Mouse (Mus musculus): Measurements from ENCODE around the gene Fahd1. TPM values are rescaled to one million over a fixed set of nuclear protein-coding genes. Genes with fewer than 3 reads are reported as not detected.

Fahd1 gene
- total RNA-seq, 2 experiments from 2014 or later, result 17.4 to 20.4 TPM

DNA sequence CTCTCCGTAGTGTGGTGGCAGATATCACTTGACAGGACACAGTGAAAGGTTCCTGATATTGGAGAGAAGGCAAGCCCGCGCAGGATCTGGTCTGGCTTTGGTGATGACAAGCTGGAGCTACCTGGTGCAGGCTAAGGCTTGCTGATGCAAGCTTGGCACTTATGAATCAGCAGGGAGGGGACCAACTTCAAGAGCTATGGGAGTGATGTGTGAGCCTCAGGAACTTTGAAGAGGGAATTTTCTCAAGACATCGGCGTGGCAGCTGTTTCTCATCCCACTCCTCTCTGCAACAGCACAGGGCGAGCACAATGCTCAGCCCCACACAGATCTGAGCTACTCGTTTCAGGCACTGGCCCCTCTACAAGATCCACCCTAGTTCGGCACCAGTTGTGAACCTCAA is 10.3 kb downstream of the Fahd1 start, which contains the start of gene Hagh:
Gene Hagh, plus strand, starts transcription at position 302 of the 400 bp plus-strand sequence.
- no peak for DNase-seq (ENCODE audit: extremely low spot score in 1 of 2, low spot score in 2 of 2)
- no peak for TF ChIP-seq CTCF (IDR thresholded peaks at IDR 0.05)
- Histone ChIP-seq H3K27ac (no peak within 1 kb of the TSS), H3K4me3 (no peak within 1 kb of the TSS)
- intact Hi-C loops (cut with DNase I), result no loop called here

DNA sequence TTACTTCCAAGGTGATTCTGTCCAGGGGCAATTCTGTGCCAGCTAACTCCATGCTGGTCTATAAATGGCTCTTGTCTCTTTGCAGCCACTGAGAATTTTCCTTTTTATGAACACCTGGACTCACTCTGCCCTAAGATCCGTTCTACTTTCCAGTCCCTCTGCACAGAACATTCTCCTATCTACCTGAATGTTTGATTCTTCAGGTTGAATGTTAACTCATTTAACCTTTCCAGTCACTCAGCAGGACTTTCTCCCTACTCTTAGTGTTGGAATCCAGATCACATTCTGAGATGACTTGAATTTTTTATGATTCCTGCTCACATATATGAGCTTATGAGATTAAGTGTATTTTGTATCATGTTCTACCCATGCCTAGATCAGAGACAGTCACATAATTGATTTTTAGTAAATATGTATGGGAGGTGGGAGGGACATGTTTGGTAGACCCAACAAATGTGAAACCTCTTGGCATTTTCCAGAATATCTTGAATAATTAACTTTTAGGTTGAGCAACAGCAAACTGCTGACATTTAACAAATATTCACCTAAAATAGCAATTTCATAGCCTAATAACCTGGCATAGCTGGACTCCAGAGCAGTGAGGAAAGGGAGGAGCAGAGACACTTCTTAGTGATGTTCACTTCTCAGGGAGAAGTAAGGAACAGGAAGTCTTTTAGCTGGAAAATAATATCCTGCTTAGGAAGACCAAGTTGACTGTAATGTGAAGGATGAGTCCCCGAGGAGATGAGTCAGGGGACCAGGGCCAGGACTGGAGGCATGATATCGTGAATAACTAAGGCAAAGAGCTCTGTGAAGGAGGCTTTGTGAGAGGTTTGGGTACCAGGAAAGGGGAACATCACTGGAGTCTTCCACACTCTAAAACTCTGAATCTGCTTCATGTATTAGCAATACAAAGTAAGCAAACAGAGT is 28.5 kb downstream of the Fahd1 start:
- no peak overlapping the region for H3K4me3 ChIP-seq
- H3K27ac ChIP-seq, result no peak overlapping the region
- TF ChIP-seq CTCF (IDR thresholded peaks at IDR 0.05), result no peak
- DNase-seq (ENCODE audit: extremely low spot score in 1 of 2, low spot score in 2 of 2), result no peak
- intact Hi-C loops (cut with DNase I), result no loop called here

DNA sequence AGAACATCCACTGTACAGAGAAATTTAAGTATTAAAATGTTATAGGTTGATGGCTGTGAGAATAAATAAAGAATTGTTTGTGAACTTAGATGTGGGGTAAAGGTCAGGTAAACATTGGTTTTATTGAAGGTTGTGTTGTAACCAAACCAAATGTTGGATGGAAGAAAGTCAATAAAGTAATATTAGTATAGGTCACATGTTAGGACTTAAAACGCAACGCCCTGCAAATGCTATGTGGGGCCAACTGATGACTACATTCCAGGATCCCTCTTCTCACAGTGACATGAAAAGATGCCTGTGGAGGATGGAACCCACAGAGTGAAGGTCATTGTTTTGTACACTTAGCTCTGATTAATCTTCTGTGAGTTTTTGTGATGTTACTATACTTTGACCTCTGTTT is 30.7 kb downstream of the Fahd1 start:
- intact Hi-C loops (cut with DNase I), result no loop called here
- no peak for TF ChIP-seq CTCF (IDR thresholded peaks at IDR 0.05)
- Histone ChIP-seq H3K27ac (no peak overlapping the region), H3K4me3 (no peak overlapping the region)
- DNase-seq (ENCODE audit: extremely low spot score in 1 of 2, low spot score in 2 of 2), result no peak

DNA sequence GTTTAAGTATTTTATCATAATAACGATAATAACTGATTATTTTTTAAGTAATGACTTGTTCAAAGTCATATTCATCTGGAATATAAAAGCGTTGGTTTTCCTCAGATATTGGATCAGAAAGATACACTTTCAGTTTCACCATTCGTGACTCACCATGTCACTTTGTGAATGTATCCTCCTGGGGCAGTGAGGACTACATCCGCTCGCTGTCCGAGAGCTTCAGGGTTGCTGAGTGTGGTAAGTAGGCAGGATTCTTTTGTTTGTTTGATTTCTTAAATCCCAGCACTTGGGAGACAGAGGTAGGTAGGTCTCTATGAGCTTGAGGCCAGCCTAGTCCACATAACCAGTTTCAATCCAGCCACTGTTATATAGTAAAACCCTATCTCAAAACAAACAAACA is 32.0 kb downstream of the Fahd1 start:
- Histone ChIP-seq H3K27ac (no peak overlapping the region), H3K4me3 (no peak overlapping the region)
- TF ChIP-seq CTCF (IDR thresholded peaks at IDR 0.05), result no peak
- intact Hi-C loops (cut with DNase I), result loop anchor here (1.0 kb wide), 1 partner anchor 73 kb away; no protein-coding TSS in a partner anchor
- DNase-seq (ENCODE audit: extremely low spot score in 1 of 2, low spot score in 2 of 2), result no peak

DNA sequence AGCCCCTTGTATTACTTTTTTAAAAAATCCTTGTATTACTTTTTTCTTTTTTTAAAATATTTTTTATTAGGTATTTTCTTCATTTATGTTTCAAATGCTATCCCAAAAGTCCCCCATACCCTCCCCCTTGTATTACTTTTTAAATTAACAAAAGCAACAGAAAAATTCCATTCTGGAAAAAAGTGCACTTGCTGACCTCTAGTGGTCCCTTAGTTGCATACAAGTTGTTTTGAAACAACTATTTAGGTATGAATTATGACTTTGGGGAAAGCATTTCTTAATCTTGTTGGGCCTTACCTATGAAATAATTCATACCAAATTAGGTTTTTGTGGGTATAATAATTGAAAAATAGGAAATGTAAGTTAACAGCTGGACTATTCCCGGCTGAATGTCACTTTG is 32.7 kb downstream of the Fahd1 start:
- Histone ChIP-seq H3K27ac (no peak overlapping the region), H3K4me3 (no peak overlapping the region)
- peak; percentile 59 for TF ChIP-seq CTCF (IDR thresholded peaks at IDR 0.05)
- no peak for DNase-seq (ENCODE audit: extremely low spot score in 1 of 2, low spot score in 2 of 2)
- intact Hi-C loops (cut with DNase I), result no loop called here

DNA sequence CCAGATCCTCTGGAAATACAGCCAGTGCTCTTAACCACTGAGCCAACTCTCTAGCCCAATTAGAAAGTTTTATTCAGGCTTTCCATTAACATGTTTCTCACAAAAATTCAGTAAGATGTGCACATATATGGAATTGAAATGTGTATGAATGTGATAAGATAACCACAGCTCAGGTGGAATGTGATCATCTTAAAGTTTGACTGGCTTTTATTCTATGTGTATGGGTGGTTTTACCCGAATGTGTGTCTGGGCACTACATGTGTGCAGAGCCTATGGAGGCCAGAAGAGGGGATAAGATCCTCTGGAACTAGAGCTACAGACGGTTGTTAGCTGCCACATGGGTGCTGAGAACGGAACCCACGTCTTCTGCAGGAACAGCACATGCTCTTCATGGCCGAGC is 34.9 kb downstream of the Fahd1 start:
- Histone ChIP-seq H3K27ac (no peak overlapping the region), H3K4me3 (no peak overlapping the region)
- no peak for DNase-seq (ENCODE audit: extremely low spot score in 1 of 2, low spot score in 2 of 2)
- no peak for TF ChIP-seq CTCF (IDR thresholded peaks at IDR 0.05)
- intact Hi-C loops (cut with DNase I), result no loop called here

DNA sequence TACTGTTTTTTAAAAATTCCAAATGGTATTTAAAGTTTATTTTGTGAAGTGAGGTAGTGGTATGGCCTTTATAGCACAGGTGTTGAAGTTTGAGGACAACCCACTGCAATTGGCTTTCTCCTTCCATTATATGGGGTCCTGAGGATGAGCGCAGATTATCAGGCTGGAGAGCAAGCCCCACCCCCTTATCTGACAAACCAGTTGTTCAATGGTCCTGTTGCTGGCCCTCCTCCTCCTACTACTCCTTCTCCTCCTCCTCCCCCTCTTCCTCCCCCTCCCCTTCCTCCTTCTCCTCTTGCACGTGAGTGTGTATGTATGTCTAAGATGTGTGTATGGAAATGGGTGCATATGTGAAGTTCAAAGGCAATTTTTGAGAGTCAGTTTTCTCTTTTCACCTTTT is 37.9 kb downstream of the Fahd1 start:
- no peak overlapping the region for H3K4me3 ChIP-seq
- no peak overlapping the region for H3K27ac ChIP-seq
- intact Hi-C loops (cut with DNase I), result no loop called here
- TF ChIP-seq CTCF (IDR thresholded peaks at IDR 0.05), result no peak
- DNase-seq (ENCODE audit: extremely low spot score in 1 of 2, low spot score in 2 of 2), result no peak

DNA sequence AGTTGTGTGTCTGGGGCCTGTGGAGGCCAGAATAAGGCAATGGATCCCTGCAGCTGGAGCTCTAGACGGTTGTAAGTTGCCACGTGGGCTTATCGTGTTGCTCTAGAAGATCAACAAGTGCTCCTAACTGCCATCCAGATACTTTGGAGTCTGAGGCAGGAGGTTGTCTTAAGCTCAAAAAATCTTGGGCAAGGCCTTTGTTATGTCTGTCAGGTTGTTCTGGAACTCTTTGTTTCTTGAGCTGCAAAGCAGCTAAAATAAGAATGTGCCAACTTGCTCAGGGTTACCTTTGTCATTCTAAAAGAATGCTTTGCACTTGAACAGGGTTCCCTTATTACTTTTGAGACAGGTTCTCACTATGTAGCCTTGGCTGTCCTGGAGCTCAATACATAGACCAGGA is 39.0 kb downstream of the Fahd1 start:
- no peak for TF ChIP-seq CTCF (IDR thresholded peaks at IDR 0.05)
- H3K4me3 ChIP-seq, result no peak overlapping the region
- intact Hi-C loops (cut with DNase I), result no loop called here
- DNase-seq (ENCODE audit: extremely low spot score in 1 of 2, low spot score in 2 of 2), result no peak
- H3K27ac ChIP-seq, result no peak overlapping the region

DNA sequence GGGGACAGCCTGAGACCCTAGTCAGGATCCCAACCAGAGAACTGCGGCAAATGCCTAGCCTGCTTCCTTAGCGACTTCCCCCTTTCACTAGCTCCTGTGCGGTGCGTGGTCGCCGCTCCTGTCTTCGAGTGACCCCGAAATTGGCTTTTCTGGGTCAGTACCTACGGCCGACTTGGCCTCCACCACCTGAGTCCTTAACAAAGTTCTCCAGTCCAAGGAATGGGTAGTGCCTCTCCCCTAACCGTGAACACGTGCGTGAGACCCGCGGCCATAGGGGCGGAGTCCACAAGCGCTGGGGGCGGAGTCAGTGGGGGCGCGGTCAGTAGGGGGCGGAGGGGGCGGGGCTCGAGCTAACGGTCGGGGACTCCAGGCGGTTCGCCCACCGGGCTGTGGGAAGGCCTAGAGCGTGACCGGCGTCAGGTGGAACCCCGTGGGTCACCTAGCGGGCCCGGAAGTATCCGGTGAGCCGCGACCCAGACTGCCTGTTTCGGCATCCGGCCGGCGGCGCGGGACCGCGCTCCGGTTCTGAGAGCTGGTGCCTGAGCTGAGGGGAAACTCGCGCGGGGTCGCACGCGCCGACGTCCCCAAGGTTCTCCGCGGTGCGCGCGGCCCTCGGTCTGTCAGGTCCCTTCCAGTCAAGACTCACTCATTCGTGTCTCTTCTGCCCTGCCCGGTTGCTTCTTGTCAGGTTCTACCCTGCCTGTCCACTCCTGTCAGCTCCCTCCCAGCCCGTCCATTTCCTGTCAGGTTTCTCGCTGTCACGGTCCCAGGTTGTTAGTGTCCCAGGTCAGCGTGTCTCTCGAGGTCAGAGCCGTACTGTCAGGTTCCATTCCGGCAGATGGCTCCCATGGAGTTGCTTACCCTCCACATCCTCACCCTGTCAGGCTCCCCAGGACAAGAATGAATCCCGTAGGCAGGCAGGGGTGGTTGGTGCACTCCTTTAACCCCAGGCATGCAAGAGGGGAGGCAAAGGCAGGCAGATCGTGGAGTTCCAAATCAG is 45.9 kb downstream of the Fahd1 start, which contains the start of gene Meiob:
Gene Meiob, plus strand, starts transcription at position 338 of the 1,000 bp plus-strand sequence.
- peak within 1 kb of the TSS; percentile 51 for H3K4me3 ChIP-seq
- no peak for TF ChIP-seq CTCF (IDR thresholded peaks at IDR 0.05)
- no peak within 1 kb of the TSS for H3K27ac ChIP-seq
- peak; percentile 13 to 19 for DNase-seq (ENCODE audit: extremely low spot score in 1 of 2, low spot score in 2 of 2)
- intact Hi-C loops (cut with DNase I), result no loop called here

DNA sequence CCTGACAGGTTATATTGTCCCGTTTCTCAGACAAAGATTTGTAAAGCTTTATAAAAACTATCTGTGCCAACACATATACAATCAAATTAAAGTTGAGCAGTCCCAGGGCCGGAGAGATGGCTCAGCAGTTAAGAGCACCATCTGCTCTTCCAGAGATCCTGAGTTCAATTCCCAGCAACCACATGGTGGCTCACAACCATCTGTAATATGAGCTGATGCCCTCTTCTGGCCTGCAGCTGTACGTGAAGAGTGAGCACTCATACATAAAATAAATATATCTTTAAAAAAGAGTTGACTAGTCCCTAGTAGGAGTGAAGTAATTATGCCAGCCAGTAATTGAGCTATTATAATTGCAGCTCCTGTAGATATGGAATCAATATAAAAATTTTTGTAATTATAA is 49.6 kb downstream of the Fahd1 start:
- Histone ChIP-seq H3K4me3 (no peak overlapping the region), H3K27ac (no peak overlapping the region)
- intact Hi-C loops (cut with DNase I), result no loop called here
- no peak; the same call in 1 of the 2 replicates for TF ChIP-seq CTCF (IDR thresholded peaks at IDR 0.05)
- no peak for DNase-seq (ENCODE audit: extremely low spot score in 1 of 2, low spot score in 2 of 2)

DNA sequence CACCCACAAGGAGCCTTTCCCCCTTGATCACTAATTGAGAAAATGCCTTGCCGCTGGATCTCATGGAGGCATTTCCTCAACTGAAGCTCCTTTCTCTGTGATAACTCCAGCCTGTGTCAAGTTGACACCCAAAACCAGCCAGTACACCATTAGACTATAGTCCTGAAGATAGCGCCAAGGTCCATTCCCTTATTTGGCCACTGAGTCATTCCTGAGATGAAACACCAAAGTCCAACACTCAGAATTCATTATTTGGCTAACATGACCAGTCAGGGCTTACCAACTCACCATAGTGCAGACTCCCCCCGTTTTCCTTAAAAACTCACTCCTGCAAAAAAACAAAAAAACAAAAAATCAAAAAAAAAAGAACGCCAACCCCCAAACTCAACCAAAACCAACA is 50.7 kb downstream of the Fahd1 start:
- no peak for TF ChIP-seq CTCF (IDR thresholded peaks at IDR 0.05)
- Histone ChIP-seq H3K4me3 (no peak overlapping the region), H3K27ac (no peak overlapping the region)
- no peak for DNase-seq (ENCODE audit: extremely low spot score in 1 of 2, low spot score in 2 of 2)
- intact Hi-C loops (cut with DNase I), result no loop called here

Other genes starting within 250 kb of the Fahd1 start
- 100 to 1,000 TPM; 140 to 159 TPM for gene Tsc2, start 217.7 kb downstream of the Fahd1 start, total RNA-seq (2021)
- 1 to 10 TPM; 5.5 to 5.7 TPM for gene Nthl1, start 217.7 kb downstream of the Fahd1 start, total RNA-seq (2021)
- gene Slc9a3r2, start 200.0 kb downstream of the Fahd1 start, total RNA-seq (2021), result 10 to 100 TPM; 50.2 to 51.0 TPM
- 1 to 10 TPM in 1 of 2 experiments, under 1 TPM in 1; 0.58 to 1.4 TPM for gene Npw, start 191.9 kb downstream of the Fahd1 start, total RNA-seq (2021)
- gene Zfp598, start 180.7 kb downstream of the Fahd1 start, total RNA-seq (2021), result 10 to 100 TPM; 41.6 to 49.0 TPM
- gene Syngr3, start 160.4 kb downstream of the Fahd1 start, total RNA-seq (2021), result 100 to 1,000 TPM; 177 to 188 TPM
- 10 to 100 TPM; 20.0 to 23.2 TPM for gene Gfer, start 154.2 kb downstream of the Fahd1 start, total RNA-seq (2021)
- gene Noxo1, start 154.1 kb downstream of the Fahd1 start, total RNA-seq (2021), result 1 to 10 TPM; 3.2 to 3.9 TPM
- 10 to 100 TPM; 24.7 to 26.4 TPM for gene Tbl3, start 142.7 kb downstream of the Fahd1 start, total RNA-seq (2021)
- gene Rnf151, start 132.3 kb downstream of the Fahd1 start, total RNA-seq (2021), result 1 to 10 TPM in 1 of 2 experiments, not detected in 1; 1.1 TPM
- gene Rps2, start 132.2 kb downstream of the Fahd1 start, total RNA-seq (2021), result 100 to 1,000 TPM; 284 to 288 TPM
- gene Ndufb10, start 125.9 kb downstream of the Fahd1 start, total RNA-seq (2021), result 100 to 1,000 TPM; 208 to 222 TPM
- under 1 TPM; 0.34 to 0.68 TPM for gene Rpl3l, start 122.5 kb downstream of the Fahd1 start, total RNA-seq (2021)
- 10 to 100 TPM; 31.8 to 34.7 TPM for gene Msrb1, start 113.7 kb downstream of the Fahd1 start, total RNA-seq (2021)
- gene Hs3st6, start 97.4 kb downstream of the Fahd1 start, total RNA-seq (2021), result under 1 TPM; 0.28 to 0.29 TPM
- gene Meiob, start 46.1 kb downstream of the Fahd1 start, total RNA-seq (2021), result not detected
- gene Hagh, start 10.2 kb downstream of the Fahd1 start, total RNA-seq (2021), result 100 to 1,000 TPM; 129 to 141 TPM
- gene Igfals, start 15.6 kb upstream of the Fahd1 start, total RNA-seq (2021), result not detected
- 10 to 100 TPM; 30.7 to 32.4 TPM for gene Nubp2, start 36.0 kb upstream of the Fahd1 start, total RNA-seq (2021)
- gene Spsb3, start 36.3 kb upstream of the Fahd1 start, total RNA-seq (2021), result 10 to 100 TPM; 58.6 to 63.3 TPM
- gene Eme2, start 44.7 kb upstream of the Fahd1 start, total RNA-seq (2021), result 10 to 100 TPM; 54.8 to 55.2 TPM
- 10 to 100 TPM; 67.6 to 72.1 TPM for gene Mrps34, start 44.8 kb upstream of the Fahd1 start, total RNA-seq (2021)
- 10 to 100 TPM; 46.5 to 51.2 TPM for gene Nme3, start 46.1 kb upstream of the Fahd1 start, total RNA-seq (2021)
- gene Mapk8ip3, start 86.6 kb upstream of the Fahd1 start, total RNA-seq (2021), result 100 to 1,000 TPM; 390 to 407 TPM
- gene Jpt2, start 110.3 kb upstream of the Fahd1 start, total RNA-seq (2021), result 1 to 10 TPM; 5.3 to 6.9 TPM
- 10 to 100 TPM; 31.9 to 33.9 TPM for gene Cramp1l, start 165.4 kb upstream of the Fahd1 start, total RNA-seq (2021)
- gene Ift140, start 165.7 kb upstream of the Fahd1 start, total RNA-seq (2021), result 10 to 100 TPM; 17.9 to 21.0 TPM
- gene Tmem204, start 233.2 kb upstream of the Fahd1 start, total RNA-seq (2021), result 10 to 100 TPM in 1 of 2 experiments, 1 to 10 TPM in 1; 9.5 to 11.1 TPM

Measured in left cerebral cortex, adult 2 months (tissue).